Mouse (Mus musculus) forebrain, embryonic 12.5 days (tissue): ENCODE results near the gene Evi2b. TPM values are rescaled to one million over a fixed set of nuclear protein-coding genes. Genes with fewer than 3 reads are reported as not detected.

Source experiments
- ATAC-seq: fragments of 200-750 bp; cut with Nextera tagmentation; 2 replicates; pipeline ENCODE4 v1.8.0; 2017; ENCODE audit warnings: moderate TSS enrichment; ENCODE audit not compliant: low FRiP score
- H3K27ac ChIP-seq: fragments of 300-500 bp; sonication (generic); 2 replicates; pipeline ENCODE4 v1.5.1; 2016; ENCODE audit warnings: mild to moderate bottlenecking
- H3K27me3 ChIP-seq: fragments of 300-500 bp; sonication (generic); 2 replicates; pipeline ENCODE4 v1.6.1; 2016; ENCODE audit warnings: mild to moderate bottlenecking
- H3K36me3 ChIP-seq: fragments of 300-500 bp; sonication (generic); replicated peaks from 2 replicates; pipeline ENCODE4 v1.6.1; 2016; ENCODE audit warnings: mild to moderate bottlenecking
- H3K4me1 ChIP-seq: fragments of 300-500 bp; sonication (generic); 2 replicates; pipeline ENCODE4 v1.6.1; 2016
- H3K4me2 ChIP-seq: fragments of 300-500 bp; sonication (generic); 2 replicates; pipeline ENCODE4 v1.6.1; 2016; ENCODE audit warnings: mild to moderate bottlenecking, moderate library complexity
- H3K4me3 ChIP-seq: fragments of 300-500 bp; sonication (generic); replicated peaks from 2 replicates; pipeline ENCODE4 v1.5.1; 2016; ENCODE audit warnings: mild to moderate bottlenecking
- H3K9ac ChIP-seq: fragments of 300-500 bp; sonication (generic); 2 replicates; pipeline ENCODE4 v1.6.1; 2016; ENCODE audit warnings: mild to moderate bottlenecking
- H3K9me3 ChIP-seq: fragments of 300-500 bp; sonication (generic); 2 replicates; pipeline ENCODE4 v1.6.1; 2016
- WGBS: fragments of 180-500 bp; shearing (Covaris S2); methylation state at CpG from one replicate; pipeline ENCODE4 v1.1.7; 2016; 5-methylcytosine and 5-hydroxymethylcytosine counted together
- polyA plus RNA-seq: library from polyadenylated mRNA; unstranded; fragments of >200 nt; fragmentation: Nextera tagmentation; extraction: Ambion mirVana; gene quantifications from 2 replicates; pipeline ENCODE4 v1.2.1, GENCODE M21; 2016

Evi2b gene
- polyA plus RNA-seq, 1 experiment from 2014 or later: not detected

DNA sequence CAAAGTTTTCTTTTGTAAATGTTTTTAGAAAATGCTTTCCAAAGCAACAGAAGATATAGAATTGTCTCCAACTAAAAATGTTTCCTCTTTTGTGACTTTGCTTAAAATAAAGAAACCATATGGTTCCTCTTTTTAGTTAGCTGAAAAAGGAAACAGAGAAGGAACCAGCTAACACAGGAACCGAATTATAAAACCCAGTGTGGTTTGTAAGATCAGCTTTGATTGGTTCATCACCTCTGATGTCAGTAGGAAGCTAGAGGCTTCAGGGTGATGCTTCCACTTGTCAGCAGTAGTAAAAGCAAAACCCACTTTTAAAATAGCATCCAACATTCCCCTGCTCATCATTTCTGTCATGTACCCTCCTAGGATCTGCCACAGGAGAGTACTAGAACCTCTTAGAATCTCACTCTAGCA, 3.7 kb downstream of the Evi2b start:
- no peak for ATAC-seq
- Histone ChIP-seq H3K9ac (no peak overlapping the region), H3K36me3 (0 out of 2 replicates have a peak, but pooled peaks cover 4% of the 10 kb centered on the region), H3K27ac (no peak overlapping the region), H3K4me2 (no peak overlapping the region), H3K4me3 (no peak overlapping the region), H3K27me3 (no peaks in the 10 kb centered on the region), H3K4me1 (no peaks in the 10 kb centered on the region), H3K9me3 (no peaks in the 10 kb centered on the region)
- 76% methylated on average over 1 of the region's 1 CpGs for WGBS

DNA sequence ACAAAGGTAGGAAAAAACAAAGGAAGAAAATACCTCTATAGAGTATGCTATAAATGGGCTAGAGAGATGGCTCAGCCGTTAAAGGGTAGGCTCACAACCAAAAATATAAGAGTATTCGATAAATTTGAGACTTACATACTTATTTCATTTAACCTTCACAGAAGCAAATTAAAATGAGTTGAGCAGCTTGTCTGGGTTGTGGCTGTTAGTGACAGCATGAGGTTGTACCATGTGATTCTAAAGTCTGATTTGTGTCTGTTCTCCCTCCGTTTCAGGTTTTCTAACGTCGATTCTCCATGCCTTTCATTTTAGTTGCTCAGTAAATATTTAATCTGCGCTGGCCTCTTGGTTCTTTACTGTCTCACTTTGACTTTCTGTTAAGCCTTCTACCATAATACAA, 4.3 kb downstream of the Evi2b start:
- 94% methylated on average over 6 of the region's 6 CpGs for WGBS
- Histone ChIP-seq H3K27me3 (no peaks in the 10 kb centered on the region), H3K4me1 (no peaks in the 10 kb centered on the region), H3K9me3 (no peaks in the 10 kb centered on the region), H3K27ac (no peak overlapping the region), H3K4me3 (no peak overlapping the region), H3K36me3 (no peaks in the 10 kb centered on the region), H3K4me2 (no peak overlapping the region), H3K9ac (no peak overlapping the region)
- no peak for ATAC-seq

DNA sequence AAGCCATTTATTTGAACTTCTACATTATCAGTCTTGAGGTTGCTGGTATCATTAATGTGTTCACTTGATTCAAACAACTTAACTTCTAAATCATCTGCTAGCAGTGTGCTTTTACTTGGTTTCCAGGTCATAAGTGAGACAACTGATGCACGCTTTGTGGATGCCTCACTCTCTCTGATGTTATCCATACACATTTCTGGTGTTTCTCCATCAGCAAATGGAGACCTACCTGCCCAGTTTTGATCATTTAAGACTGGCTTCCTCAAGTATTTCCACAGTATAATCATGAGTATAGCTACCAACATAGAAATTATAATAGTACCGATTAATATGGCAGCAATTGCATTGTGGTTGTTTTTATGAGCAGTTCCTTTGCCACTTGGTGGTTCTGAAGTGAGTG, 7.8 kb downstream of the Evi2b start:
- H3K27me3 ChIP-seq: no peaks in the 10 kb centered on the region
- no peak for ATAC-seq
- H3K36me3 ChIP-seq: no peaks in the 10 kb centered on the region
- no peak overlapping the region for H3K4me3 ChIP-seq
- H3K4me2 ChIP-seq: no peak overlapping the region
- H3K4me1 ChIP-seq: no peaks in the 10 kb centered on the region
- 94% methylated on average over 2 of the region's 2 CpGs for WGBS
- H3K9ac ChIP-seq: no peak overlapping the region
- no peak overlapping the region for H3K27ac ChIP-seq
- no peaks in the 10 kb centered on the region for H3K9me3 ChIP-seq

DNA sequence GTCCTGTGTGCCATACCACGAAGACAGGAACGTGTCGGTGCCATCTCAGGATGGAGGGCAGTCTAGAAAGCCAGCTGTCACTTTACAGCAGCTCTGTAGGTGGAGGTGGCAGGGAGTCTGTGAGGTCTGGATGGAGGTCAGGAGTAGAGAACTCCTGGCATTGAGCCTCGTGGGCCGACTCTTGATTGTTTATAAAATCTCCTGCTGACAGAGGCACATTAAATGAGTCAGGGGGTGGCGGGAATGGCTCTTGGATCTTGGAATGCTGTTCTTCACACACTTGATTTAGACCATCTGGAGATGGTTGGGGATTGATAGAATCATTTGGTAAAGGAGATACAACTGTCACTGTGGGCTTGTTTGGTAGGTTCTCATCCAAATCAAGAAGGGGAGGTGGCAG, 8.2 kb downstream of the Evi2b start:
- Histone ChIP-seq H3K4me1 (no peaks in the 10 kb centered on the region), H3K9me3 (no peaks in the 10 kb centered on the region), H3K4me3 (no peak overlapping the region), H3K27ac (no peak overlapping the region), H3K27me3 (no peaks in the 10 kb centered on the region), H3K36me3 (no peaks in the 10 kb centered on the region), H3K9ac (no peak overlapping the region), H3K4me2 (no peak overlapping the region)
- ATAC-seq: no peak
- 89% methylated on average over 6 of the region's 6 CpGs for WGBS

DNA sequence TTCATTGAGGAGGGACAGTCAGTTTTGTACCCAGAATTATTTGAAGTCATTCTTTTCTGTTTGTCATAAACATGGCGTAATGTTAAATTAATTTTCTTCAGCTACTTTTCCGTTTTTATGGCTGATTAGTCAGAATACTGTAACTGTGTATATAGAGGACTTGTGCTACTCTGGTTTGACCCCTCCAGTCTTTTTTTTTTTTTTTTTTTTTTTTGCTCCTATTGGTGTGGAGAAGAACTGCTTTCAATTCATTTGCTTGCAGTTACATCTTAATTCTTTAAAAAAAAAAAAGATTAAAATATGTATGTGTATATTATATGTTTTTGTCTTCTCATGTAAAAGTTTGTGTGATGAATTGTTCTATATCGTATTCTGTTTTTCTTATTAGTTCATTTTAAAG, 11.6 kb downstream of the Evi2b start:
- no peak overlapping the region for H3K27ac ChIP-seq
- H3K4me3 ChIP-seq: no peak overlapping the region
- H3K4me1 ChIP-seq: no peaks in the 10 kb centered on the region
- H3K9ac ChIP-seq: no peak overlapping the region
- no peak overlapping the region for H3K4me2 ChIP-seq
- H3K36me3 ChIP-seq: no peaks in the 10 kb centered on the region
- H3K9me3 ChIP-seq: no peaks in the 10 kb centered on the region
- ATAC-seq: no peak
- WGBS: 95% methylated on average over 3 of the region's 3 CpGs
- H3K27me3 ChIP-seq: no peaks in the 10 kb centered on the region

DNA sequence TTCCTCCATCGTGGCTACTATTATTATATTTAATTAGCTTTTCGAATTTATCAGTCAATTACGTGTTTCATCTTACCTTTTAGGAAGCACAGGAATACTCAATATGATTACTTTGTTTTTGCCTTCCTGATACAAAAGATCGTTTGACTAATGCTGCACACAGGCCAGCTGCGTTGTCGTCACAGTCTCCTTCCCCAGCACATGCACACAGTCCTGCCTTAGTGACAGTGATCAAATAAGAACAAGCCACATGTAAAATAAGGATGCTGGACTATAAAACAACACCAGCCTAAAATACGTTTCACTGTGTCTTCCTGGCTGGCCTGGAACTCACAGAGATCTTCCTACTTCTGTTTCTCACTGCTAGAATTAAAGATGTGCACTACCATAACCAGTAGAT, 19.1 kb downstream of the Evi2b start:
- WGBS: 68% methylated on average over 7 of the region's 7 CpGs
- H3K9me3 ChIP-seq: no peaks in the 10 kb centered on the region

DNA sequence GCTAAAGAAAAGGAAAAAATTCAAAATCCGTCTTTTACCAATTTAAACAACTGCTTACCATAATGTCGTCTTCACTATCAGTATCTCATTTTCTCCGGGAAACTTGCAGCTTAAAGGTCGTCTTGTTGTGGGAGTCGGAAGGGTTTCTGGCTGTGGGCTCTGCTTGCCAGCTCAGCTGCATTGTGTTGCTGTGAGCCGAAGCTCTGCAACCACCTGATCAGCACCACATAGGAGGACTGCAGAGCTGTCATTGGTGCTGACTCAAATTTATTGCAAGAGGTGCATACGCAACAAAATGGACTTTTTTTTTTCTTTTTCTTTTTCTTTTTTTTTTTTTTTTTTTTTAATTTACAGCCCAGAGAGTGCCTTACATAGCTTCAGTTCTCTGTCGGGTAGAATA, 19.7 kb downstream of the Evi2b start, which contains the start of gene Omg:
Omg (minus strand) TSS at position 240 of the 400 bp plus-strand sequence.
- 28% methylated on average over 8 of the region's 8 CpGs for WGBS
- Histone ChIP-seq H3K9me3 (no peaks in the 10 kb centered on the region), H3K27me3 (no peaks in the 10 kb centered on the region), H3K9ac (no peak within 1 kb of the TSS), H3K36me3 (no peaks in the 10 kb centered on the region), H3K4me2 (no peak within 1 kb of the TSS), H3K27ac (peak within 1 kb of the TSS; percentile 62; the same call in 1 of the 2 replicates), H3K4me3 (no peak within 1 kb of the TSS), H3K4me1 (peaks cover 19% of the 10 kb centered on the region)
- peak; percentile 51; the same call in 1 of the 2 replicates for ATAC-seq

More for the DNA sequence above, 19.1 kb downstream of the Evi2b start:
- Histone ChIP-seq H3K9ac (no peak overlapping the region), H3K4me2 (no peak overlapping the region), H3K27me3 (no peaks in the 10 kb centered on the region), H3K27ac (no peak overlapping the region), H3K4me1 (peaks cover 19% of the 10 kb centered on the region), H3K36me3 (no peaks in the 10 kb centered on the region), H3K4me3 (no peak overlapping the region)
- ATAC-seq: no peak

DNA sequence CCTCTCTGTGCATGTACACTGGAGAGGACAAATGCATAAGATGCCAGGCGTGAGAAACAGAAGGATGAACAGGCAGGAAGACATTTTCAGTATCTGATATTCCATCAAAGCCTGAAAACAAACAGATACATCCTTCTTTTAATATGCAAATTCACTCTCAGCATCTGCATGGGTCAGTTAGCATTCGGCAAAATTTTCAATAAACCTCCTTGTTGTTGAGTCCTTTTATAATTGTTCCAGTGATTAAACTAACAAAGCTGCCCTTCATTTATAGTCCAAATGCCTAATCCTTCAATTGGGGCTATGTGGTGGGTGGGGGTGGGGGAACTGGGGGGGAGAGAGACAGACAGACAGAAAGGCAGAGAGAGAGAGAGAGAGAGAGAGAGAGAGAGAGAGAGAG, 20.6 kb downstream of the Evi2b start:
- WGBS: 19% methylated on average over 2 of the region's 2 CpGs
- Histone ChIP-seq H3K27ac (peak overlapping the region; percentile 59), H3K4me3 (no peak overlapping the region), H3K4me1 (peaks cover 19% of the 10 kb centered on the region), H3K4me2 (0 out of 2 replicates have a peak overlapping the region, but pooled peaks have one; percentile 17), H3K27me3 (no peaks in the 10 kb centered on the region), H3K9ac (no peak overlapping the region), H3K9me3 (no peaks in the 10 kb centered on the region), H3K36me3 (no peaks in the 10 kb centered on the region)
- ATAC-seq: no peak

DNA sequence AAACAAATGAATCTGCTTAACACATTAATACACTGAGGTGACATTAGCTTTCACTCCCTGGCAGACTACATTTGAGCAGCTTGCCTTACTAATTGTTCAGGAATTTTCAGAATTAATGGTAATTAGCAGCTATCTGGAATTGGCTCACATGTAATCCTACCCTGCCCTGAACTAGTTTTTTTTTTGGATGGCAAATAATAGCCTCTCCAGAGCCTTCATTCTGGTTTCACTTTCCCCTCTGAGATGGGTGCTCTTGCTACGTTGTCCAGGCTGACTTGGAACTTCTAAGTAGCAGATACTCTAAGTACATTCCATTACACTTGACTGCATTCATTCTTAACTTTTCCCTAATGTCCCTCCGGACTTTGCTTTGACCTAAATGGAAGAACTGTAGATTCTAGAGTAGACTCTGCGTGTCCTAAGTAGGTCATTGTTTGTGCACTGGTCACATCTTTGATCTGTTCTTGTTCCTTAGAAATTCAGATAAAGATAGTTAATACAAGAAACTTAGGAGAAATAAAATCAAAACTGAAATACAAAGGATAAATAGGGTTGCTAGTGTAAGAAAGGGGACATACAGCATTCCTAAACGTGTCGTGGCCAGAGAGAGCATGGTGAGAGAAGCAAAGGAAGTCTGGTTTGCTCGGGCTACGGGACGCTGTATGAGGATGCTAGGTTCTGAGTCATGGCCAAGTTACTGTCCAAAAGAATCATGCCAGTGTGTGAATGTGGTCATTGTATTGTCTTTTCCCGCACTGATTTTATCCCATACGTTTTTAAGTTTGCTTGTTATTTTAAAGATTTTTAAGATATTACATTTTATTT, 28.4 kb downstream of the Evi2b start:
- H3K27ac ChIP-seq: 0 out of 2 replicates have a peak overlapping the region, but pooled peaks have one; percentile 31
- no peaks in the 10 kb centered on the region for H3K27me3 ChIP-seq
- ATAC-seq: no peak
- H3K36me3 ChIP-seq: peaks cover 10% of the 10 kb centered on the region; the same call in 1 of the 2 replicates
- H3K9ac ChIP-seq: no peak overlapping the region
- H3K9me3 ChIP-seq: no peaks in the 10 kb centered on the region
- WGBS: 54% methylated on average over 10 of the region's 10 CpGs
- peaks cover 9% of the 10 kb centered on the region; the same call in 1 of the 2 replicates for H3K4me1 ChIP-seq
- H3K4me3 ChIP-seq: no peak overlapping the region
- no peak overlapping the region for H3K4me2 ChIP-seq

DNA sequence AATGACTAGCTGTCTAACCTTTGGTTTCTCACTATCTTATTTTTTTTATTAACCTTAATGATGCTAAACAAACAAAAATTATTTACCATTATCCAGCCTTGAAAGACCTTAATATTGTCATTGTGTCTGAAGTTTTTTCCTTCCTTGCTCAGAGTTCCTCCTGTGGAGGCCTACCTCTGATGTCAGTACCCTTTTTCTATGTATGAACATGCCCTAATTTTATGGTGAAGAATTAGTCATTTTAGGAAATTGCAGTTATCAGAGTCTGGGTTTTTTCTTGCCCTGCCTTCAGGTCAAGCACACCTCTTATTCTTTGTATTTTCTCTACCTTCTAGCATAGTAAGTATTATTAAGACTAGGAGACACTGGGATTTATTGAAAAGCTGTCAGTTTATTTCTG, 38.8 kb downstream of the Evi2b start:
- Histone ChIP-seq H3K27me3 (no peaks in the 10 kb centered on the region), H3K27ac (no peak overlapping the region), H3K4me2 (no peak overlapping the region), H3K9me3 (no peaks in the 10 kb centered on the region), H3K4me1 (no peaks in the 10 kb centered on the region), H3K9ac (no peak overlapping the region), H3K36me3 (peaks cover 22% of the 10 kb centered on the region), H3K4me3 (no peak overlapping the region)
- no peak for ATAC-seq

DNA sequence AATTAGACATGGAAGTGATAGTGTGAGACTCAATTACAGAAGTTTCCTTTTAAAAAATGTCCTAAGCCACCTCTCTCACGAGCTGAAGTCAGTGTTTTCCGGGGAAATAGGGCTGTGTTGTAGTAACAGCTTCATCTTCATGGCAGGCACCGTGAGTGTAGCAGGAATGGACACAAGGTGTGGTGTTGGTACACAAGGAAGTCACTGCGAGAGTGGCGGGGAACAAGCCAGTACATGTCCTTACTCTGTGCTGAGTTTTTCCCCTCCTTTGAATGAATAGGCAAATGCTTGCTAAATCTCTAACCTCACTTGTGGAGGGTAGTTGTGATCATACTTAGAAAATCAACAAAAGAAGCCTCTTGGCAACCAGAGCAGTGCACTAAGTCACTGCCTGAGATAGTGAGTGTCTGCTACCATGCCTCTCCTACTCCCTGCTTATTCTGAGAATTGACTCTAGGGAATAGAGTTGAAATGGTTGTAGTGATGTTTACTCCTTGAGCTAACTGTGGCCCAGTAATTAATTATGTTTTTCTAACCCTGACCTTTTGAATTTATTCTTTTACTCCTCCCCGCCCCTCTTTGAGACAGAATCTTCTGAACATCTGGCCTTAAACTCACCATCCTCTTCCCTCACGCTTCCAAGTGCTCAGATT, 39.6 kb downstream of the Evi2b start:
- no peak overlapping the region for H3K4me2 ChIP-seq
- no peak overlapping the region for H3K4me3 ChIP-seq
- 86% methylated on average over 7 of the region's 7 CpGs for WGBS
- H3K27ac ChIP-seq: no peak overlapping the region
- peaks cover 18% of the 10 kb centered on the region for H3K36me3 ChIP-seq
- H3K4me1 ChIP-seq: no peaks in the 10 kb centered on the region
- no peaks in the 10 kb centered on the region for H3K27me3 ChIP-seq
- no peak overlapping the region for H3K9ac ChIP-seq
- no peak for ATAC-seq
- no peaks in the 10 kb centered on the region for H3K9me3 ChIP-seq

DNA sequence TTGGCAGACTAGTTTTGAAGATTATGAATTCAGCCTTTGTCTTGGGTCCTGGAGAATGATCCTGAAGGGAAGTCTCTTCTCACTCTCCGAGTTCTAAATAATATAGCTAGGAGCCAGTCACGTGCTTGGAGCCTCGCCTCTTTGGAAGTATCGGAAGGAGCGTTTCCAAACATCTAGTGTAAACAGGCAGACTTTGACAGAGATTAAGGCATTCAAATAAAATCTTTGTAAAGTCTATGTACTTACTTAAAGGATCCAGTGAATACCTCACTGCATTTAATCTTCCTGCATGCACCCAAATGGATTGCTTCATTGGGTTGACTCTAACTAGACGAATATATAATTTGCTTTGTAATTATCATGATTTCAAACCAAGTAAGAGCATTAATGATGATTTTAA, 40.2 kb downstream of the Evi2b start:
- H3K4me1 ChIP-seq: no peaks in the 10 kb centered on the region
- no peak overlapping the region for H3K4me3 ChIP-seq
- WGBS: 89% methylated on average over 6 of the region's 6 CpGs
- no peak for ATAC-seq
- H3K27ac ChIP-seq: no peak overlapping the region
- no peaks in the 10 kb centered on the region for H3K27me3 ChIP-seq
- H3K9me3 ChIP-seq: no peaks in the 10 kb centered on the region
- H3K4me2 ChIP-seq: no peak overlapping the region
- no peak overlapping the region for H3K9ac ChIP-seq
- H3K36me3 ChIP-seq: peaks cover 22% of the 10 kb centered on the region
